Mouse (Mus musculus): ENCODE results near the gene Spata18. TPM values are rescaled to one million over a fixed set of nuclear protein-coding genes. Genes with fewer than 3 reads are reported as not detected.
A peak's percentile ranks its signal among the peaks of the same experiment; 100 is the strongest.

The Spata18 gene
- under 1 TPM; 0.26 to 0.27 TPM for total RNA-seq (2021)
- long read RNA-seq, experiment 1, result 0 reads
- long read RNA-seq, experiment 2, partial matches to known transcripts, result 0 of 1 reads
- long read RNA-seq, experiment 2, other reads (novel, unspliced or antisense), result 1 of 1 reads

GRCm38 (mm10) chr5:73651061-73651854 is at the start of gene Spata18:
Gene Spata18 (plus strand): TSS chr5:73651379.
- no peak for DNase-seq (ENCODE audit: low spot score in 2 of 2)
- intact Hi-C loops (cut with DNase I), result no loop called here

GRCm38 (mm10) chr5:73602865-73603264 is 48.3 kb upstream of the Spata18 start:
- intact Hi-C loops (cut with DNase I), result no loop called here

GRCm38 (mm10) chr5:73604542-73604941 is 46.6 kb upstream of the Spata18 start:
- no peak for DNase-seq (ENCODE audit: low spot score in 2 of 2)
- intact Hi-C loops (cut with DNase I), result no loop called here

More at GRCm38 (mm10) chr5:73602865-73603264, 48.3 kb upstream of the Spata18 start:
- no peak for DNase-seq (ENCODE audit: low spot score in 2 of 2)

- intact Hi-C loops (cut with DNase I), result no loop called here
- DNase-seq (ENCODE audit: low spot score in 2 of 2), result peak in 1 of 2 experiments; percentile 54
These were observed 46.2 kb upstream of the Spata18 start for GRCm38 (mm10) chr5:73604964-73605363.

GRCm38 (mm10) chr5:73611071-73611470 is 40.1 kb upstream of the Spata18 start:
- intact Hi-C loops (cut with DNase I), result no loop called here
- DNase-seq (ENCODE audit: low spot score in 2 of 2), result no peak

GRCm38 (mm10) chr5:73613296-73613695 is 37.9 kb upstream of the Spata18 start:
- no peak for DNase-seq (ENCODE audit: low spot score in 2 of 2)
- intact Hi-C loops (cut with DNase I), result no loop called here

GRCm38 (mm10) chr5:73615211-73615610 is 36.0 kb upstream of the Spata18 start:
- DNase-seq (ENCODE audit: low spot score in 2 of 2), result no peak
- intact Hi-C loops (cut with DNase I), result no loop called here

GRCm38 (mm10) chr5:73618969-73619368 is 32.2 kb upstream of the Spata18 start:
- DNase-seq (ENCODE audit: low spot score in 2 of 2), result no peak
- intact Hi-C loops (cut with DNase I), result no loop called here

GRCm38 (mm10) chr5:73625505-73625904 is 25.7 kb upstream of the Spata18 start:
- intact Hi-C loops (cut with DNase I), result no loop called here
- DNase-seq (ENCODE audit: low spot score in 2 of 2), result no peak

- intact Hi-C loops (cut with DNase I), result no loop called here
These were observed 24.3 kb upstream of the Spata18 start for GRCm38 (mm10) chr5:73626842-73627241.

GRCm38 (mm10) chr5:73627559-73627958 is 23.6 kb upstream of the Spata18 start:
- no peak for DNase-seq (ENCODE audit: low spot score in 2 of 2)
- intact Hi-C loops (cut with DNase I), result no loop called here

More at GRCm38 (mm10) chr5:73626842-73627241, 24.3 kb upstream of the Spata18 start:
- DNase-seq (ENCODE audit: low spot score in 2 of 2), result no peak

- no peak for DNase-seq (ENCODE audit: low spot score in 2 of 2)
- intact Hi-C loops (cut with DNase I), result no loop called here
These were observed 23.2 kb upstream of the Spata18 start for GRCm38 (mm10) chr5:73627991-73628390.

GRCm38 (mm10) chr5:73630141-73630540 is 21.0 kb upstream of the Spata18 start:
- DNase-seq (ENCODE audit: low spot score in 2 of 2), result no peak
- intact Hi-C loops (cut with DNase I), result no loop called here

GRCm38 (mm10) chr5:73631001-73631558 is 20.1 kb upstream of the Spata18 start:
- intact Hi-C loops (cut with DNase I), result no loop called here

GRCm38 (mm10) chr5:73632291-73632690 is 18.9 kb upstream of the Spata18 start, which contains the start of gene Lrrc66:
Gene Lrrc66 (minus strand): TSS chr5:73632526.
- DNase-seq (ENCODE audit: low spot score in 2 of 2), result no peak
- intact Hi-C loops (cut with DNase I), result no loop called here

More at GRCm38 (mm10) chr5:73631001-73631558, 20.1 kb upstream of the Spata18 start:
- no peak for DNase-seq (ENCODE audit: low spot score in 2 of 2)

- DNase-seq (ENCODE audit: low spot score in 2 of 2), result peak; percentile 86 to 90
- intact Hi-C loops (cut with DNase I), result no loop called here
These were observed 18.0 kb upstream of the Spata18 start for GRCm38 (mm10) chr5:73633141-73633540.

- DNase-seq (ENCODE audit: low spot score in 2 of 2), result peak; percentile 35 to 85
- intact Hi-C loops (cut with DNase I), result loop anchor here (2.0 kb wide), 1 partner anchor 207 kb away; no protein-coding TSS in a partner anchor
These were observed 13.7 kb upstream of the Spata18 start for GRCm38 (mm10) chr5:73637337-73638107.

- intact Hi-C loops (cut with DNase I), result loop anchor here (5.0 kb wide), 1 partner anchor 149 kb away; no protein-coding TSS in a partner anchor
- DNase-seq (ENCODE audit: low spot score in 2 of 2), result no peak
These were observed 10.1 kb upstream of the Spata18 start for GRCm38 (mm10) chr5:73641058-73641457.

- intact Hi-C loops (cut with DNase I), result loop anchor here (5.0 kb wide), 1 partner anchor 150 kb away; no protein-coding TSS in a partner anchor
These were observed 9.1 kb upstream of the Spata18 start for GRCm38 (mm10) chr5:73642091-73642490.

More at GRCm38 (mm10) chr5:73642091-73642490, 9.1 kb upstream of the Spata18 start:
- peak; percentile 61 to 76 for DNase-seq (ENCODE audit: low spot score in 2 of 2)

Data from left cerebral cortex, postnatal 14 days (tissue).